In the genomic region with DNA sequence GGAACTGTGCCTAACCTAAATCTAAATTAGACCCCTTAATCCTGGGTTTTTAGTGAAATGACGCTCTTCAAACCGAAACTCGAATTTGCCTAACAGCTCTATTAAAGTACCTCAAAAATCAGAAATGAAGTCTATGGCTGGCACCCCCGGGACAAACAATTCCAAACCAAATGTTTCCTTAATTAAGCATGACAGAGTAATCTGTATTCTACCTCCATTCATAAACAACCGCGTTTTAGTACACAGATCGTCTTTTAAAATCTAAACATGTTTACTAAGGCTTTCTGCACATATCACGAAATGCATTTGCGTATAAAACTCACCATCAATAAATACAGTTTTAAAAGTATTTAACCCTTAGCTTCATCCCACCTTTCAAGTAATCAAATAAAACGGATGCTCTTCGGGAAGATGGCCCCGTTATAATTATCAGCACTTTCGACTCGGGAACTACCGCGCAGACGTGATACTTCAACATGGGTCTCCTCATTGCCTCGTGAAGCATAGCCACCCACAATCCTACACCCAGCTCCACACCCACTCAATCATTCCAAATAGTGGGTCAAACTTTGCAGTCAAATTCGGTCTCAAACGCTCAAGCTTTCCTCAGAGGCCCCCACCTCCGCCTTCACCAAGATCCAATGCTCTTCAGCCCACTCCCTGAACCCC, we compare ENCODE assay signal across 8 mouse cellular contexts. TPM values are rescaled to one million over a fixed set of nuclear protein-coding genes. Genes with fewer than 3 reads are reported as not detected.
DNase-seq lines count a peak whose midpoint lies in the region; ATAC-seq lines count a peak whose summit lies in the region.

No protein-coding gene starts in this region.

- H3K9ac ChIP-seq in kidney, embryonic 14.5 days (ENCODE audit: low read depth, low read length), result peak overlapping the region; percentile 93
- H3K9ac ChIP-seq in liver, embryonic 12.5 days, result peak overlapping the region; percentile 85
- peak overlapping the region; percentile 95 for H3K9ac ChIP-seq in stomach, embryonic 16.5 days (ENCODE audit: low read length)

- WGBS in kidney, embryonic 14.5 days, result 2% methylated on average over 21 of the region's 21 CpGs
- 5% methylated on average over 21 of the region's 21 CpGs for WGBS in forebrain, embryonic 10.5 days
- 3% methylated on average over 21 of the region's 21 CpGs for WGBS in liver, embryonic 12.5 days (ENCODE audit: insufficient replicate concordance)
- WGBS in stomach, embryonic 16.5 days, result 3% methylated on average over 21 of the region's 21 CpGs

- DNase-seq in kidney, adult 9 months, result no peak
- peak; percentile 18 for DNase-seq in MN1 (ENCODE audit: low spot score)
- no peak for DNase-seq in forebrain, embryonic 10.5 days (ENCODE audit: extremely low spot score, low spot score)
- DNase-seq in retina, postnatal 1 day, result no peak
- DNase-seq in urinary bladder, postnatal 36 days (ENCODE audit: low spot score in 2 of 2), result no peak

- peak overlapping the region; percentile 68 for H3K4me2 ChIP-seq in kidney, embryonic 14.5 days (replicated peaks; ENCODE audit: low read depth, low read length)
- H3K4me2 ChIP-seq in liver, embryonic 12.5 days, result peak overlapping the region; percentile 75
- H3K4me2 ChIP-seq in stomach, embryonic 16.5 days (ENCODE audit: low read depth, low read length), result peak overlapping the region; percentile 84

- H3K4me3 ChIP-seq in kidney, embryonic 14.5 days (ENCODE audit: low read length), result peak overlapping the region; percentile 77
- H3K4me3 ChIP-seq in forebrain, embryonic 10.5 days, result peak overlapping the region; percentile 79
- peak overlapping the region; percentile 80 for H3K4me3 ChIP-seq in liver, embryonic 12.5 days
- peak overlapping the region; percentile 86 for H3K4me3 ChIP-seq in stomach, embryonic 16.5 days (replicated peaks; ENCODE audit: low read length)

- ATAC-seq in kidney, embryonic 14.5 days (ENCODE audit: low FRiP score, low TSS enrichment), result peak; percentile 38; the same call in 1 of the 2 replicates
- ATAC-seq in liver, embryonic 12.5 days, result peak; percentile 13
- no peak for ATAC-seq in stomach, embryonic 16.5 days (ENCODE audit: insufficient read depth, low FRiP score)

- H3K4me1 ChIP-seq in kidney, embryonic 14.5 days (ENCODE audit: control insufficient read depth, insufficient read depth, low read length), result peaks cover 6% of the 10 kb centered on the region
- peaks cover 12% of the 10 kb centered on the region for H3K4me1 ChIP-seq in forebrain, embryonic 10.5 days
- peaks cover 19% of the 10 kb centered on the region for H3K4me1 ChIP-seq in liver, embryonic 12.5 days
- H3K4me1 ChIP-seq in stomach, embryonic 16.5 days (ENCODE audit: control insufficient read depth, insufficient read depth, low read length), result peaks cover 8% of the 10 kb centered on the region; the same call in 1 of the 2 replicates

- H3K36me3 ChIP-seq in kidney, embryonic 14.5 days (ENCODE audit: control insufficient read depth, insufficient read depth, low read length), result peaks cover 27% of the 10 kb centered on the region; the same call in 1 of the 2 replicates
- H3K36me3 ChIP-seq in forebrain, embryonic 10.5 days (replicated peaks), result peaks cover 44% of the 10 kb centered on the region
- H3K36me3 ChIP-seq in liver, embryonic 12.5 days, result peaks cover 37% of the 10 kb centered on the region
- peaks cover 30% of the 10 kb centered on the region for H3K36me3 ChIP-seq in stomach, embryonic 16.5 days (ENCODE audit: control insufficient read depth, insufficient read depth, low read length)

- no peaks in the 10 kb centered on the region for H3K27me3 ChIP-seq in kidney, embryonic 14.5 days (ENCODE audit: control insufficient read depth, insufficient read depth, low read length)
- no peaks in the 10 kb centered on the region for H3K27me3 ChIP-seq in forebrain, embryonic 10.5 days (ENCODE audit: poor library complexity, severe bottlenecking)
- H3K27me3 ChIP-seq in liver, embryonic 12.5 days (replicated peaks), result no peaks in the 10 kb centered on the region
- H3K27me3 ChIP-seq in stomach, embryonic 16.5 days (ENCODE audit: control insufficient read depth, insufficient read depth, low read length), result no peaks in the 10 kb centered on the region

- H3K27ac ChIP-seq in kidney, embryonic 14.5 days (ENCODE audit: low read depth, low read length), result peak overlapping the region; percentile 94
- H3K27ac ChIP-seq in forebrain, embryonic 10.5 days, result peak overlapping the region; percentile 98
- peak overlapping the region; percentile 82 for H3K27ac ChIP-seq in liver, embryonic 12.5 days
- H3K27ac ChIP-seq in stomach, embryonic 16.5 days (ENCODE audit: low read length), result peak overlapping the region; percentile 93

- peaks cover 35% of the 10 kb centered on the region for H3K9me3 ChIP-seq in kidney, embryonic 14.5 days (ENCODE audit: control insufficient read depth, low read length)
- H3K9me3 ChIP-seq in forebrain, embryonic 10.5 days, result peaks cover 45% of the 10 kb centered on the region
- peaks cover 18% of the 10 kb centered on the region; the same call in 1 of the 2 replicates for H3K9me3 ChIP-seq in liver, embryonic 12.5 days (replicated peaks)
- H3K9me3 ChIP-seq in stomach, embryonic 16.5 days (replicated peaks; ENCODE audit: control insufficient read depth, low read length), result peaks cover 36% of the 10 kb centered on the region

RNA-seq across cellular contexts. Expression of a gene that starts 0.5 kb away (rescaled TPM):
- 20.2 and 23.0 TPM in 2 replicates for polyA plus RNA-seq in kidney, embryonic 14.5 days (2014; fragmentation: Nextera tagmentation; extraction: Ambion mirVana)
- 20.3 and 21.1 TPM in 2 replicates for polyA plus RNA-seq in forebrain, embryonic 10.5 days (2016; fragmentation: Nextera tagmentation; extraction: Ambion mirVana)
- 6.8 and 6.9 TPM in 2 replicates for polyA plus RNA-seq in liver, embryonic 12.5 days (2016; fragmentation: Nextera tagmentation; extraction: Ambion mirVana)
- 12.2 and 12.6 TPM in 2 replicates for polyA plus RNA-seq in stomach, embryonic 16.5 days (2015; fragmentation: Nextera tagmentation; extraction: Ambion mirVana)

RNA-seq across cellular contexts. Expression of a gene that starts 14.9 kb away (rescaled TPM):
- 4.5 TPM in 2 replicates for polyA plus RNA-seq in kidney, embryonic 14.5 days (2014; fragmentation: Nextera tagmentation; extraction: Ambion mirVana)
- 4.0 and 4.5 TPM in 2 replicates for polyA plus RNA-seq in forebrain, embryonic 10.5 days (2016; fragmentation: Nextera tagmentation; extraction: Ambion mirVana)
- 4.4 and 6.2 TPM in 2 replicates for polyA plus RNA-seq in liver, embryonic 12.5 days (2016; fragmentation: Nextera tagmentation; extraction: Ambion mirVana)
- 12.8 and 25.0 TPM in 2 replicates for polyA plus RNA-seq in stomach, embryonic 16.5 days (2015; fragmentation: Nextera tagmentation; extraction: Ambion mirVana)

RNA-seq across cellular contexts. Expression of a gene that starts 29.6 kb away (rescaled TPM):
- polyA plus RNA-seq in kidney, embryonic 14.5 days (2014; fragmentation: Nextera tagmentation; extraction: Ambion mirVana), result 83.1 and 120 TPM in 2 replicates
- polyA plus RNA-seq in forebrain, embryonic 10.5 days (2016; fragmentation: Nextera tagmentation; extraction: Ambion mirVana), result 45.9 and 51.2 TPM in 2 replicates
- 42.6 and 49.2 TPM in 2 replicates for polyA plus RNA-seq in liver, embryonic 12.5 days (2016; fragmentation: Nextera tagmentation; extraction: Ambion mirVana)
- polyA plus RNA-seq in stomach, embryonic 16.5 days (2015; fragmentation: Nextera tagmentation; extraction: Ambion mirVana), result 90.0 and 98.5 TPM in 2 replicates

RNA-seq across cellular contexts. Expression of a gene that starts 47.3 kb away (rescaled TPM):
- polyA plus RNA-seq in kidney, embryonic 14.5 days (2014; fragmentation: Nextera tagmentation; extraction: Ambion mirVana), result 5.2 and 6.1 TPM in 2 replicates
- 10.7 and 11.5 TPM in 2 replicates for polyA plus RNA-seq in forebrain, embryonic 10.5 days (2016; fragmentation: Nextera tagmentation; extraction: Ambion mirVana)
- polyA plus RNA-seq in liver, embryonic 12.5 days (2016; fragmentation: Nextera tagmentation; extraction: Ambion mirVana), result 2.5 and 3.0 TPM in 2 replicates
- polyA plus RNA-seq in stomach, embryonic 16.5 days (2015; fragmentation: Nextera tagmentation; extraction: Ambion mirVana), result 9.5 TPM in 2 replicates
